Mouse (Mus musculus) cortical plate, adult 2 months (tissue): ENCODE measurements around the gene Shmt2. TPM values are rescaled to one million over a fixed set of nuclear protein-coding genes. Genes with fewer than 3 reads are reported as not detected.

Experiments used
- H3K27ac ChIP-seq: fragments of 200-500 bp; 2 replicates; pipeline ENCODE4 v1.5.1; 2012; ENCODE audit warnings: low read length, control low read depth, inconsistent platforms; ENCODE audit not compliant: insufficient read depth
- H3K4me1 ChIP-seq: fragments of 200-500 bp; 2 replicates; pipeline ENCODE4 v1.6.1; 2011; ENCODE audit warnings: low read length; ENCODE audit not compliant: control insufficient read depth, insufficient read depth
- H3K4me3 ChIP-seq: fragments of 200-500 bp; 2 replicates; pipeline ENCODE4 v1.5.1; 2011; ENCODE audit warnings: mild to moderate bottlenecking, low read length, control low read depth; ENCODE audit not compliant: insufficient read depth
- CTCF ChIP-seq: fragments of 200-500 bp; IDR thresholded peaks from 2 replicates; pipeline ENCODE4 v1.5.1; 2011; ENCODE audit warnings: mild to moderate bottlenecking, control low read depth, low read length; ENCODE audit not compliant: insufficient read depth; ENCODE audit errors: extremely low read depth
- POLR2A ChIP-seq: fragments of 200-500 bp; IDR thresholded peaks from 2 replicates; pipeline ENCODE4 v1.6.1; 2011; ENCODE audit warnings: mild to moderate bottlenecking, low read length, control low read depth; ENCODE audit not compliant: insufficient read depth; ENCODE audit errors: extremely low read depth
- polyA plus RNA-seq: library from polyadenylated mRNA; depleted of rRNA; stranded (reverse); fragments of >200 nt; gene quantifications from 2 replicates; pipeline ENCODE4 v1.2.3, GENCODE M21; 2012; rRNA removed

The Shmt2 gene
- 38.6 and 39.7 TPM in 2 replicates for polyA plus RNA-seq

GRCm38 (mm10) chr10:127522088-127522581, at the start of gene Shmt2:
TSS of gene Shmt2 (minus strand) at chr10:127522444.
- H3K4me1 ChIP-seq = peaks cover 3% of the 10 kb centered on the region; the same call in 1 of the 2 replicates
- H3K27ac ChIP-seq = no peak within 1 kb of the TSS
- H3K4me3 ChIP-seq = peak within 1 kb of the TSS; percentile 51
- TF ChIP-seq CTCF = no peak
- peak; percentile 67; the same call in 1 of the 2 replicates for TF ChIP-seq POLR2A

- no peak overlapping the region for H3K4me3 ChIP-seq
- H3K4me1 ChIP-seq = no peaks in the 10 kb centered on the region
- no peak overlapping the region for H3K27ac ChIP-seq
- TF ChIP-seq CTCF (no peak), POLR2A (no peak)
Measured at GRCm38 (mm10) chr10:127570937-127571641, 48.8 kb upstream of the Shmt2 start.

- TF ChIP-seq CTCF (no peak), POLR2A (no peak)
- no peak overlapping the region for H3K4me3 ChIP-seq
- no peak overlapping the region for H3K27ac ChIP-seq
- H3K4me1 ChIP-seq = no peaks in the 10 kb centered on the region
Measured at GRCm38 (mm10) chr10:127570384-127570783, 48.1 kb upstream of the Shmt2 start.

GRCm38 (mm10) chr10:127569450-127569849, 47.2 kb upstream of the Shmt2 start:
- Histone ChIP-seq H3K4me3 (no peak overlapping the region), H3K27ac (no peak overlapping the region), H3K4me1 (peaks cover 2% of the 10 kb centered on the region; the same call in 1 of the 2 replicates)
- no peak for TF ChIP-seq POLR2A
- peak; percentile 68 for TF ChIP-seq CTCF

- peaks cover 3% of the 10 kb centered on the region; the same call in 1 of the 2 replicates for H3K4me1 ChIP-seq
- no peak for TF ChIP-seq CTCF
- TF ChIP-seq POLR2A = no peak
- no peak overlapping the region for H3K27ac ChIP-seq
- H3K4me3 ChIP-seq = no peak overlapping the region
Measured at GRCm38 (mm10) chr10:127566553-127567326, 44.5 kb upstream of the Shmt2 start.

GRCm38 (mm10) chr10:127564301-127564700, 42.1 kb upstream of the Shmt2 start:
- Histone ChIP-seq H3K27ac (no peak overlapping the region), H3K4me1 (peaks cover 3% of the 10 kb centered on the region; the same call in 1 of the 2 replicates), H3K4me3 (no peak overlapping the region)
- TF ChIP-seq POLR2A (no peak), CTCF (no peak)

- peaks cover 3% of the 10 kb centered on the region; the same call in 1 of the 2 replicates for H3K4me1 ChIP-seq
- no peak overlapping the region for H3K27ac ChIP-seq
- no peak overlapping the region for H3K4me3 ChIP-seq
- TF ChIP-seq CTCF (no peak), POLR2A (no peak)
Measured at GRCm38 (mm10) chr10:127563840-127564239, 41.6 kb upstream of the Shmt2 start.

- H3K4me3 ChIP-seq = no peak overlapping the region
- H3K27ac ChIP-seq = no peak overlapping the region
- H3K4me1 ChIP-seq = peaks cover 3% of the 10 kb centered on the region; the same call in 1 of the 2 replicates
- TF ChIP-seq POLR2A (no peak), CTCF (0 out of 2 replicates have a peak, but pooled peaks have one; percentile 19)
Measured at GRCm38 (mm10) chr10:127561145-127561544, 38.9 kb upstream of the Shmt2 start.

- Histone ChIP-seq H3K4me1 (no peaks in the 10 kb centered on the region), H3K4me3 (no peak overlapping the region), H3K27ac (no peak overlapping the region)
- no peak for TF ChIP-seq CTCF
- TF ChIP-seq POLR2A = no peak
Measured at GRCm38 (mm10) chr10:127557397-127557796, 35.2 kb upstream of the Shmt2 start.

GRCm38 (mm10) chr10:127555703-127556102, 33.5 kb upstream of the Shmt2 start:
- TF ChIP-seq POLR2A = no peak
- peak; percentile 58 for TF ChIP-seq CTCF
- H3K4me1 ChIP-seq = no peaks in the 10 kb centered on the region
- no peak overlapping the region for H3K27ac ChIP-seq
- no peak overlapping the region for H3K4me3 ChIP-seq

- Histone ChIP-seq H3K4me3 (no peak overlapping the region), H3K27ac (no peak overlapping the region), H3K4me1 (no peaks in the 10 kb centered on the region)
- TF ChIP-seq CTCF = no peak
- TF ChIP-seq POLR2A = no peak
Measured at GRCm38 (mm10) chr10:127549892-127550291, 27.6 kb upstream of the Shmt2 start.
